Mouse (Mus musculus) MEL-GATA-1-ER (cell line): Measurements from ENCODE around the gene Tex29.

ENCODE experiments used
- DNase-seq: peaks from one replicate; pipeline ENCODE4 v3.0.0-alpha.2; 2012; ENCODE audit warnings: low read depth; ENCODE audit errors: extremely low read depth

The Tex29 gene

DNA sequence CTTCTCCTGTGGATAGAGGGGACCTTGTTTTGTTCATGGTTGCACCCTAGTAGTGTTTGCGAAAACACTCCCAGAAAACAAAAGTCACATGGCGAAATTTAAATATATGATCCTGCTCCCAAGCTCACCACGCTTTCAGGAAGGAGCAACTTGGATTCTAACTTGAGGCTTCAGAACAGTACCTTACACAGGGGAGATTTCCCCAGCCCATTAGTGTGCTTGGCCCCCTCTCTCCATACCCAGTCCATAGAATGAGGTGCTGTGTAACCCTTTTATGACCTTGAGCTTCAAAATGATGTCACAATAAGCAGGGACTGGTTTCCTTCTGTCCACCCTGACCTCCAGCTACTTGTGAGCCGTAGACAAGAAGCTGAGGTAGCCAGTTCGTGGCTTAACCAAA is at the start of gene Tex29:
Gene Tex29, plus strand, starts transcription at position 301 of the 400 bp plus-strand sequence.
- DNase-seq, result no peak

GRCm38 (mm10) chr8:11794956-11795355 is 45.3 kb upstream of the Tex29 start:
- no peak for DNase-seq

DNA sequence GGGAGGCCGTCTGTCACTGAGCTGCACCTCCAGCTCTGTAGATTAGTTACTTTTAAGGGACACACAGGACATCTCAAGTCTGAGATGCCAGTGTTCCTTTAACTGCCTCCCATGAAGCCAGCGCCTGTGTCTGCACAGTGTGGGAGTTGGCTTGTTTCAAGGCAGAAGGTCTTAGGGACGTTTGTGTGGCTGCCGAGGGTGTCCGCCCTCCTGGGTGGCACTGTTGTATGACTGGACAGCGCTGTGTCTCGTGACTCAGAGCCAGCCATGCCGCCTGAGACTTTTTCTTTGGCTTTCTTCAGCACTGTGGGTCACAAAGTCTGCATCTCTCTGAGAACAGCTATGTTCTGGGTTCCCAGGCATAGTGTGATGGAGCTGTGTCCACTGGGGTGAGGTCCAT is 43.1 kb upstream of the Tex29 start:
- no peak for DNase-seq

DNA sequence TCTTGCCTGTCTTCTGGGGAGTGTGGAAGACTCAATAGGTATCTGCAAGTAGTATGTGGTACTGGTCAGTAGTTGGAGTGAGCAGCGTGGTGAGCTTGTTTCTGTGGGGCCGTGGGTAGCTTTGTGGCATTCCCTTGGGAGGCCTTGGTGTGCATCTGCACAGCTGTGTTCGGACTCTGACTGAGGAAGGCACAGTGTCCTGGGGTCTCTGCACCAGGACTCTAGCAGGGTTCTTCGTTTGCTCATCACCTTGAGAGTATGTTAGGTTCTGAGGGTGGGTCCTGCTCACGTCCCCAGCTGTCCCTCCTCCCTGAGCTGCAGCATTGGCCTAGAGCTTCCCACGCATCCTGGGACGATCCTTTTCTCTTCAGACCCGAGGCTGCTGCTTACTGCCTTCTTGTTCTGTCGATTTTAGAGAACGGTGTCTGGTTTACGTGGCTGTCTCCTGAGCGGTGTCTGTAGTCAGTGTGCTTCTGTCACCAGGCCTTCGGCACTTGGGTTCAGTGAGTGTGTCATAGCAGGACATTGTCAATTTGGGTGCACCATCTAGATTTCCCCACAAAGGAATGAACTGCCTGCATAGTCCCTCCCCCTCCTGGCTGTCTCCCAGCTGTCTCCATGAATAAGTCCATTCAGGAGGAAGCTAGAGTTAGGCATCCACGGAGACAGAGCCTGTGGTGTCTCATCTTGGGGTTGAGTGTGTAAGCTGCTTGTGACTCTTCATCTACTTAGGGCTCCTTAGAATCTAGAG is 42.4 kb upstream of the Tex29 start:
- no peak for DNase-seq

GRCm38 (mm10) chr8:11798480-11798867 is 41.8 kb upstream of the Tex29 start:
- DNase-seq, result no peak

DNA sequence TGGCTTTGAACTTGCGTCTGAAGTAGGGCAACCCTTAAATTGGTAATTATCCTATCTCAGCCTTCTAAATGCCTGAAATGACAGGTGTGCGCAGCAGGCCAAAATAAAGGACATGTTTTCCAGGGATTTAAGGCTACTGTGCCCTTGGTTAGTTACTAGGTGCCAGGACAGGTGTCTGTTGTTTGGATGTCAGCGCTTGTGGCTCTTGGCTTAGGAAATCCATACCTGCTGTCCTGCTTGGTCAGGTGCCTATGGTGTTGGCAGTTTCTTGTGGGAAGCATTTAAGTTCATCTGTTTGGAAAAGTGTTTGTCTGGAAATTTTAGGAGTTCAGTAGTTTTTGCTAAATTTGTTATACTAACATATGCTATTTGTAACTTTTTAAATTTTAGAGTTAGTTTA is 41.2 kb upstream of the Tex29 start:
- no peak for DNase-seq

- DNase-seq, result no peak
These were observed 39.8 kb upstream of the Tex29 start for GRCm38 (mm10) chr8:11800481-11800880.

DNA sequence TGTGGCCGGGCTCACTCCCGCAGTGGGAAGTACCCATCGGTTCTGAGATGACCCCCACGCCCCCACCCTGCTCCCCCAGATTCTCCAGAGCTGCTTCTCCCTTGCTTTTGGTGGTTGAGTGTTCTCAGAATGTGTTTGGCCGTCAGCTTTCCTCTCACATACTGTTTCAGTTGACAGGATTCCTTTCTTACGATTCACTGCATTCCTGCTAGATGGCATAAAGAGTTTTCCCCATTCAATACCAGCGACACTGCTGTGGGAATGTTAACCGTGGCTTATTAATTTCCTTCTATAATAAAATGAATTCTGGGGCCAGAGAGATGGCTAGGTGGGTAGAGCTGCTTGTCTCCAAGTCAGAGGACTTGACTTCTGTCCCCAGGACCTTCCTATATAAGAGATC is 38.7 kb upstream of the Tex29 start:
- DNase-seq, result no peak

- no peak for DNase-seq
These were observed 35.4 kb upstream of the Tex29 start for GRCm38 (mm10) chr8:11804914-11805313.

DNA sequence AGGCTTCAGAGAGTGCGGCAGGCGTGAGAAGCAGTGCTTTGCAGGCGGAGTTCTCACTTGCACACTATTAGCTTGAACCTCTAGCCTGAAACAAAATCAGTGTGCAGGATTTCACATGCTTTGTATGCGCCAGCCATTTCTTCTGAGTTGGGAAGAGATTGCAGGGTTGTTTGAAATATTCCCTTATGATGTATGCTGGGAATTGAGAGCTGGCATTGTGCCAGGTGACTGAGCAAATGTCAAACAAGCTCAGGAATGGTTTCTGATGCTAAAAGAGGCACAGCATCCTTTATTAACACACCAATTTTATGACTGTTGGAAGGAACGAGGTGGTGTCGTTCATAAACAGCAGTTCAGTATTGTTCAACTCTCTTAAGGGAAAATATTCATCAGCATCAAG is 34.0 kb upstream of the Tex29 start:
- DNase-seq, result no peak

GRCm38 (mm10) chr8:11807361-11807760 is 32.9 kb upstream of the Tex29 start:
- DNase-seq, result no peak

- DNase-seq, result no peak
These were observed 32.2 kb upstream of the Tex29 start for GRCm38 (mm10) chr8:11808047-11808446.

DNA sequence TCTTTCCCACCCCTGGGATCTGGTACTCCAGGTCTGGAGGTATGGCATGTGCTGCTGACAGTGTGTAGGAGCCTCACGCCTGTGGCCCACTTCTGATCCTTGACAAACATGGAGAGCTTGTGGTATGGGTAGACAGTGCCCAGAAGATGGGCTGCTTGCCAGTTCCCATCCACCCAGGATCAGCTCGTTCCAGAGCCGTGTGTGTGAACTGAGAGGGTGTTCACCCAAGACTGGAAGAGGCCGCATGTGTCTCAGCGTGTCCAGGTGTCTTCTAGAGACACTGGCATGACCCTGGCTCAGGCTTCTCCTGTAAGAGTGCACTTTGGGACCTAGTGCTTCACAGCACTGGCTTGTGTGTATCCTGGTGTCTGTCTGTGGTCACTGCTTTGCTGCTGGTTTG is 29.8 kb upstream of the Tex29 start:
- no peak for DNase-seq

- DNase-seq, result no peak
These were observed 26.5 kb upstream of the Tex29 start for GRCm38 (mm10) chr8:11813801-11814200.

DNA sequence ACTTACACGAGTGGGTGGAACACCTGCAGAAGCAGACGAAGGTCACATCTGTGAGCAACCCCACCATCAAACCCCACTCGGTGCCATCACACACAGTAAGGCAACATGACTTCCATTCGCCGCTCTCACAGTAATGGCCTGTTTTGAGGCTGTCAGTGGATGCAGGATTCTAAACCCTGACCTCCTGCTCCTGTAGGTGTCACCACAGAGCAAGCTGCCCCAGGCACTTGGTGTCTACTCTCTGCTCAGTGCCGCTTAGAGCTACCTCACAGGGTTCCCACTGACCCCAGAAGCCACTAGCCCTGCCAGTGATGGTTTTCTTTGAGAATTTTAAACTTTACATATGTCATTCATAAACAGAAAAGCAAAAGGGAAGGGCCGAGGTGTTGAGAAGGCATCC is 25.1 kb upstream of the Tex29 start:
- DNase-seq, result no peak

DNA sequence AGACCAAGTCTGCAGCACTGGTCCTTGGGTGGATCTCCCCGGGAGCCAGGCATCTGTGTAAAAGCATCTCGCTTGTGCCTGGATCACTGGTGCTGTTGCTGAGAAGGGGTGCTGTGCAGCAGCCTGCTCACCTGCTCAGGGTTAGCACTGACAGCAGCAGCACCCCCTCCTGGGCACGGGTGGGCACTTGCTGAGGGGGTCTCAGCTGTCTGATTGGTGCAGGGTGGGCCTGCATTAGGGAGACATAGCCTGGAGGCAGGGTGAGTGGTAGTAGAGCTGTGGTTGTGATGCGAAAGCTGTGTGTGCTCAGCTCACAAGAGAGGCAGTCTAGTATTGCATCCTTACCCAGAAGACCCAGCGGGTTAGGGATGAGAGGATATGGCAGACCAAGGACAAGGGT is 20.1 kb upstream of the Tex29 start:
- no peak for DNase-seq

- no peak for DNase-seq
These were observed 19.7 kb upstream of the Tex29 start for GRCm38 (mm10) chr8:11820568-11820967.

DNA sequence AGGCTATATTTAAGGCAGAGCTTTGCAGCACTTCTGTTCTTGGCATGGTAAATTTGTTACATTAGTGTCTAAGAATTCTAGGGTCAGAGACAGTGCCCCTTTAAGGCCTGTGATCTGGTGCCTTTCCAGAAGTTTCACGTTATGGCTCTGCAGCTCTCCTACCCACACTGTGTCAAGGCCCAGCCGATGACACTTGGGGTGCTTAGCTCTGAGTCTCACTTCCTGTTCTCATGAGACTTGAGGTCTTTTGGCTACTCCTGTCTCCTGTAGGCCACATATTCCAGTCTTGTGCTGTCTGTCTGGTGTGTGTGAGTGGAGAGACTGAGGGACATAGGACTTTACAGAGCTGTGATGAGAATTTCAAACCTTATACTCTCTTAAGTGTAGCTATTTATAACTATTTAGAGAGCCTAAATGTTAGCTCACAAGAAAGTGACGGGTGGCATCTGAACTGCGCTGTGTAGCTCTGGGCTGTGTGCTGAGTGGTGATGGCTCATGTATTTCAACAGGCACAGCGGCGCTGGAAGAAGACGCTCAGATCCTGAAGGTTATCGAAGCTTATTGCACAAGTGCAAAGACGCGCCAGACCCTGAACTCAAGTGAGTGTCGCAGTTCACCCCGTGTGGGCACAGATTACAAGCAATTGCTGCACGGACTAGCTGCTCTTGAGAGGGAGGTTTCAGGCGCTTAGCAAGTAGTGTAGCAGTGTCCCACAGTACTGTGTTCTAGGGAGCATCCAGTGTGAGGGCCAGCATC is 18.6 kb upstream of the Tex29 start:
- no peak for DNase-seq

GRCm38 (mm10) chr8:11822550-11823060 is 17.7 kb upstream of the Tex29 start:
- no peak for DNase-seq

DNA sequence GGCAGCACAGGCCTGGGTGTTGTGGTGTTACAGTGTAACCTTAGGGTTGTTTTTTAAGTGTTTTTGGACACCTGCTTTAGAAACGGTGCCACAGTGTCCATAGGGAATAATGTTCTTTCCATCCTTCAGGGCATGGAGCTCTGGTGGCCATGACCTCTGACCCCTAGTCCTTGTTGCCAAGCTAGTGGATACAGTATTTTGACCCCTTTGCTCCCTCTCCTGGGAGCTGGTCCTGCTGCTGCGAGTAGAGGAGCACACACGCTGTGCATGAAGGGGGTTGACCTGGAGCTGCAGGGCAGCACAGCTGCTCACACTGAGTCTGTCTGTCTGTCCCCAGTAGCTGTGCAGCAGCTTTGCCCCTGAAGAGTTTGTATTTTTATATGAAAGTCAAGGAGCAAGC is 14.5 kb upstream of the Tex29 start:
- DNase-seq, result no peak

GRCm38 (mm10) chr8:11827312-11827711 is 13.0 kb upstream of the Tex29 start:
- no peak for DNase-seq

- no peak for DNase-seq
These were observed 9.8 kb upstream of the Tex29 start for GRCm38 (mm10) chr8:11830214-11831046.
